In genomic region chr7:34671911-34672310, GRCm38 (mm10) we compare ENCODE assay signal across 9 mouse cellular contexts. TPM values are rescaled to one million over a fixed set of nuclear protein-coding genes. Genes with fewer than 3 reads are reported as not detected.
A peak's percentile ranks its signal among the peaks of the same experiment; 100 is the strongest.
DNase-seq lines count a peak whose midpoint lies in the region; ATAC-seq and TF ChIP-seq lines count a peak whose summit lies in the region.
"Had no signal": no experiment of that assay in that cellular context is flagged by ENCODE, and none has a peak within 500 bp of the region (broad histone marks: within the 10 kb centered on the region; RNA-seq: fewer than 3 reads in every experiment).

No protein-coding gene starts in this region.

- TF ChIP-seq POLR2A in MEL (IDR thresholded peaks at IDR 0.05; ENCODE audit: control insufficient read depth in 1 of 2, insufficient read depth in 1 of 2, low read depth in 1 of 2, low read length in 2 of 2, poor library complexity in 1 of 2), result no peak
- no peak for TF ChIP-seq POLR2A in thymus, adult 2 months (IDR thresholded peaks at IDR 0.05; ENCODE audit: control insufficient read depth, extremely low read depth, insufficient read depth, low read length, poor library complexity)

- no peaks in the 10 kb centered on the region for H3K79me2 ChIP-seq in MEL (ENCODE audit: control insufficient read depth, insufficient read depth, low read length, poor library complexity)

- H3K4me2 ChIP-seq in hindbrain, embryonic 13.5 days, result no peak overlapping the region
- no peak overlapping the region for H3K4me2 ChIP-seq in lung, embryonic 16.5 days (ENCODE audit: low read depth, low read length)
- H3K4me2 ChIP-seq: heart, embryonic 13.5 days had no signal

- no peak overlapping the region for H3K4me3 ChIP-seq in MEL (ENCODE audit: control insufficient read depth in 1 of 2, insufficient read depth in 1 of 2, low read depth in 2 of 2, low read length in 2 of 2)
- no peak overlapping the region for H3K4me3 ChIP-seq in hindbrain, embryonic 13.5 days
- H3K4me3 ChIP-seq in lung, embryonic 16.5 days (ENCODE audit: low read length), result no peak overlapping the region
- H3K4me3 ChIP-seq in thymus, adult 2 months (ENCODE audit: control insufficient read depth, insufficient read depth, low read length), result no peak overlapping the region
- H3K4me3 ChIP-seq: heart, embryonic 13.5 days had no signal

- TF ChIP-seq RAD21 in MEL (IDR thresholded peaks at IDR 0.05; ENCODE audit: low read depth, low read length), result peak; percentile 66

- WGBS in hindbrain, embryonic 13.5 days, result 5% methylated on average over 6 of the region's 6 CpGs
- 0% methylated on average over 6 of the region's 6 CpGs for WGBS in lung, embryonic 16.5 days
- WGBS in thymus, adult 2 months, result 6% methylated on average over 6 of the region's 6 CpGs

- no peak overlapping the region for H3K27ac ChIP-seq in MEL (ENCODE audit: control insufficient read depth, low read depth, low read length)
- H3K27ac ChIP-seq in hindbrain, embryonic 13.5 days, result no peak overlapping the region
- H3K27ac ChIP-seq in lung, embryonic 16.5 days (ENCODE audit: low read length), result no peak overlapping the region
- H3K27ac ChIP-seq in thymus, adult 2 months (ENCODE audit: control insufficient read depth, insufficient read depth, low read length), result no peak overlapping the region
- H3K27ac ChIP-seq: heart, embryonic 13.5 days had no signal

- H3K36me3 ChIP-seq in MEL (ENCODE audit: control insufficient read depth in 1 of 2, insufficient read depth in 2 of 2, low read length in 2 of 2), result no peaks in the 10 kb centered on the region
- no peaks in the 10 kb centered on the region for H3K36me3 ChIP-seq in hindbrain, embryonic 13.5 days
- H3K36me3 ChIP-seq in lung, embryonic 16.5 days (ENCODE audit: control insufficient read depth, insufficient read depth, low read length), result no peaks in the 10 kb centered on the region
- H3K36me3 ChIP-seq in thymus, adult 2 months (ENCODE audit: control insufficient read depth, insufficient read depth, low read length), result no peaks in the 10 kb centered on the region
- H3K36me3 ChIP-seq: heart, embryonic 13.5 days had no signal

- peak; percentile 57 to 98 (median 87) for TF ChIP-seq CTCF in MEL (IDR thresholded peaks at IDR 0.05 in 2 of 3, conservative IDR thresholded peaks at IDR 0.05 in 1 of 3; ENCODE audit: control insufficient read depth in 1 of 3, insufficient read depth in 1 of 3, low read depth in 2 of 3, low read length in 3 of 3, poor library complexity in 1 of 3, severe bottlenecking in 1 of 3)
- TF ChIP-seq CTCF in thymus, adult 2 months (IDR thresholded peaks at IDR 0.05; ENCODE audit: borderline replicate concordance, control insufficient read depth, extremely low read depth, insufficient read depth, low read length, poor library complexity), result peak; percentile 90

- ATAC-seq in hindbrain, embryonic 13.5 days (ENCODE audit: low FRiP score), result peak; percentile 74
- ATAC-seq in lung, embryonic 16.5 days (ENCODE audit: low read depth), result peak; percentile 38; the same call in 1 of the 2 replicates

- peak; percentile 51 for DNase-seq in MEL (ENCODE audit: low read depth, low spot score)
- peak; percentile 73 for DNase-seq in cerebellum, adult 11-12 months
- peak; percentile 90 for DNase-seq in forelimb bud, embryonic 11.5 days (ENCODE audit: low read depth, low spot score)
- DNase-seq in layer of hippocampus, adult 9-11 months, result peak; percentile 87
- DNase-seq in ovary, postnatal 10 days (ENCODE audit: low spot score), result peak; percentile 84
- DNase-seq in thymus, adult 2 months, result peak; percentile 81

- H3K27me3 ChIP-seq in MEL (ENCODE audit: control insufficient read depth in 1 of 2, insufficient read depth in 2 of 2, low read length in 2 of 2), result no peaks in the 10 kb centered on the region
- H3K27me3 ChIP-seq in hindbrain, embryonic 13.5 days, result peaks cover 39% of the 10 kb centered on the region
- H3K27me3 ChIP-seq in lung, embryonic 16.5 days (ENCODE audit: control insufficient read depth, insufficient read depth, low read depth, low read length), result peaks cover 31% of the 10 kb centered on the region
- no peaks in the 10 kb centered on the region; the same call in 1 of the 2 replicates for H3K27me3 ChIP-seq in thymus, adult 2 months (ENCODE audit: control insufficient read depth, insufficient read depth, low read length)

- H3K9ac ChIP-seq in MEL (ENCODE audit: control insufficient read depth, low read depth, low read length, poor library complexity, severe bottlenecking), result no peak overlapping the region
- no peak overlapping the region for H3K9ac ChIP-seq in hindbrain, embryonic 13.5 days
- no peak overlapping the region for H3K9ac ChIP-seq in lung, embryonic 16.5 days (ENCODE audit: low read length)
- H3K9ac ChIP-seq: heart, embryonic 13.5 days had no signal

- no peak for TF ChIP-seq EP300 in MEL (IDR thresholded peaks at IDR 0.05; ENCODE audit: low read depth in 1 of 2, low read length in 2 of 2)

- H3K4me1 ChIP-seq in MEL (ENCODE audit: control insufficient read depth in 1 of 2, insufficient read depth in 2 of 2, low read length in 2 of 2), result no peaks in the 10 kb centered on the region
- peaks cover 20% of the 10 kb centered on the region for H3K4me1 ChIP-seq in hindbrain, embryonic 13.5 days (replicated peaks)
- H3K4me1 ChIP-seq in lung, embryonic 16.5 days (replicated peaks; ENCODE audit: control insufficient read depth, insufficient read depth, low read length), result no peaks in the 10 kb centered on the region
- H3K4me1 ChIP-seq in thymus, adult 2 months (replicated peaks; ENCODE audit: control insufficient read depth, insufficient read depth, low read length), result no peaks in the 10 kb centered on the region

- H3K9me3 ChIP-seq in MEL (replicated peaks; ENCODE audit: insufficient read depth, low read length), result no peaks in the 10 kb centered on the region
- no peaks in the 10 kb centered on the region for H3K9me3 ChIP-seq in hindbrain, embryonic 13.5 days
- H3K9me3 ChIP-seq in lung, embryonic 16.5 days (ENCODE audit: control insufficient read depth, low read length), result no peaks in the 10 kb centered on the region
- H3K9me3 ChIP-seq: heart, embryonic 13.5 days had no signal

TF ChIP-seq in MEL, 35 proteins besides CTCF, POLR2A, EP300 and RAD21:
- TF ChIP-seq MAFK (IDR thresholded peaks at IDR 0.05; ENCODE audit: borderline replicate concordance, low read depth, low read length) (no peak), SMC3 (IDR thresholded peaks at IDR 0.05; ENCODE audit: low read depth, low read length) (peak; percentile 74), SIN3A (IDR thresholded peaks at IDR 0.05; ENCODE audit: low read length) (no peak), ZC3H11A (IDR thresholded peaks at IDR 0.05; ENCODE audit: low read depth, low read length) (0 out of 2 replicates have a peak, but pooled peaks have one; percentile 21)

RNA-seq across cellular contexts. Expression of gene Kctd15, which starts 15.4 kb away (rescaled TPM):
- total RNA-seq in MEL (2012; rRNA removed), result not detected in 2 replicates
- polyA plus RNA-seq in MEL (2012; ENCODE audit: insufficient read depth in 1 of 2, insufficient read length in 2 of 2, low read depth in 1 of 2, low replicate concordance in 2 of 2, missing spikeins in 1 of 2), result not detected
- 33.7 and 36.0 TPM in 2 replicates for polyA plus RNA-seq in hindbrain, embryonic 13.5 days (2015; fragmentation: Nextera tagmentation; extraction: Ambion mirVana)
- polyA plus RNA-seq in lung, embryonic 16.5 days (2015; fragmentation: Nextera tagmentation; extraction: Ambion mirVana), result 12.5 and 12.6 TPM in 2 replicates
- 11.9 and 14.2 TPM in 2 replicates for polyA plus RNA-seq in thymus, adult 2 months (2012; rRNA removed)

Comparison
In these comparisons a context has a peak if more than half of its experiments do, and no peak if none do; other contexts are left out.
1. RNA of gene Kctd15, which starts 15.4 kb away (polyA plus RNA-seq): 33.7 to 36.0 TPM in hindbrain, embryonic 13.5 days, 11.9 to 14.2 TPM in thymus, adult 2 months and 12.5 to 12.6 TPM in lung, embryonic 16.5 days; not detected in MEL; every median in the first group is over 10 times any median in the second.
2. Peak in every context shown above with its lines, with median percentiles within 50 percentile points of each other: DNase-seq.